Mouse (Mus musculus): ENCODE data around the gene Plekhj1. TPM values are rescaled to one million over a fixed set of nuclear protein-coding genes. Genes with fewer than 3 reads are reported as not detected.

The Plekhj1 gene
- polyA plus RNA-seq, 1 experiment, result 39.3 TPM

GRCm38 (mm10) chr10:80747410-80747809, 51.0 kb downstream of the Plekhj1 start:
- TF ChIP-seq CTCF (conservative IDR thresholded peaks at IDR 0.05; ENCODE audit: insufficient read depth, insufficient read length, low read depth, low read length) (peak; percentile 99), POLR2A (IDR thresholded peaks at IDR 0.05; ENCODE audit: low read depth, low read length) (no peak)

More at GRCm38 (mm10) chr10:80747410-80747809, 51.0 kb downstream of the Plekhj1 start:
- Histone ChIP-seq H3K27me3 (replicated peaks; ENCODE audit: control insufficient read depth, insufficient read depth, low read length) (no peaks in the 10 kb centered on the region), H3K36me3 (ENCODE audit: control insufficient read depth, insufficient read depth, low read length) (no peaks in the 10 kb centered on the region), H3K27ac (ENCODE audit: insufficient read depth, low read depth, low read length) (no peak overlapping the region), H3K4me3 (ENCODE audit: insufficient read depth, low read depth, low read length) (no peak overlapping the region), H3K4me1 (ENCODE audit: control insufficient read depth, insufficient read depth, low read length) (peaks cover 11% of the 10 kb centered on the region)
- WGBS, result 10% methylated on average over 3 of the region's 3 CpGs
- peak; percentile 83 for DNase-seq

Other genes with a start within 250 kb of the Plekhj1 start
- 28.7 and 37.9 TPM in 2 replicates for gene Rexo1, start 237.1 kb downstream of the Plekhj1 start, polyA plus RNA-seq (2012; rRNA removed)
- gene Klf16, start 221.3 kb downstream of the Plekhj1 start, polyA plus RNA-seq (2012; rRNA removed), result 8.7 and 10.7 TPM in 2 replicates
- gene Abhd17a, start 208.3 kb downstream of the Plekhj1 start, polyA plus RNA-seq (2012; rRNA removed), result 175 and 221 TPM in 2 replicates
- 96.0 and 98.2 TPM in 2 replicates for gene Scamp4, start 195.8 kb downstream of the Plekhj1 start, polyA plus RNA-seq (2012; rRNA removed)
- 3.4 and 4.4 TPM in 2 replicates for gene Adat3, start 195.7 kb downstream of the Plekhj1 start, polyA plus RNA-seq (2012; rRNA removed)
- 0.91 and 1.6 TPM in 2 replicates for gene Gm49322, start 192.6 kb downstream of the Plekhj1 start, polyA plus RNA-seq (2012; rRNA removed)
- gene Csnk1g2, start 175.8 kb downstream of the Plekhj1 start, polyA plus RNA-seq (2012; rRNA removed), result 166 and 193 TPM in 2 replicates
- gene Btbd2, start 141.6 kb downstream of the Plekhj1 start, polyA plus RNA-seq (2012; rRNA removed), result 77.7 and 80.7 TPM in 2 replicates
- 163 and 210 TPM in 2 replicates for gene Mknk2, start 120.5 kb downstream of the Plekhj1 start, polyA plus RNA-seq (2012; rRNA removed)
- gene Mob3a, start 96.6 kb downstream of the Plekhj1 start, polyA plus RNA-seq (2012; rRNA removed), result 14.3 and 19.5 TPM in 2 replicates
- gene Izumo4, start 96.4 kb downstream of the Plekhj1 start, polyA plus RNA-seq (2012; rRNA removed), result 36.8 and 39.5 TPM in 2 replicates
- gene Ap3d1, start 56.4 kb downstream of the Plekhj1 start, polyA plus RNA-seq (2012; rRNA removed), result 87.7 and 105 TPM in 2 replicates
- gene Dot1l, start 43.4 kb downstream of the Plekhj1 start, polyA plus RNA-seq (2012; rRNA removed), result 18.4 and 19.5 TPM in 2 replicates
- 22.6 and 23.1 TPM in 2 replicates for gene Sf3a2, start 428 bp downstream of the Plekhj1 start, polyA plus RNA-seq (2012; rRNA removed)
- 0.17 and 0.23 TPM in 2 replicates for gene Amh, start 6.6 kb upstream of the Plekhj1 start, polyA plus RNA-seq (2012; rRNA removed)
- 0.20 and 3.2 TPM in 2 replicates for gene Jsrp1, start 14.9 kb upstream of the Plekhj1 start, polyA plus RNA-seq (2012; rRNA removed)
- gene Oaz1, start 28.0 kb upstream of the Plekhj1 start, polyA plus RNA-seq (2012; rRNA removed), result 1,045 and 1,074 TPM in 2 replicates
- 0.03 and 0.09 TPM in 2 replicates for gene Lingo3, start 45.4 kb upstream of the Plekhj1 start, polyA plus RNA-seq (2012; rRNA removed)
- gene Lsm7, start 56.6 kb upstream of the Plekhj1 start, polyA plus RNA-seq (2012; rRNA removed), result 79.0 and 98.1 TPM in 2 replicates
- 58.2 and 88.0 TPM in 2 replicates for gene Sppl2b, start 56.6 kb upstream of the Plekhj1 start, polyA plus RNA-seq (2012; rRNA removed)
- gene Tmprss9, start 73.2 kb upstream of the Plekhj1 start, polyA plus RNA-seq (2012; rRNA removed), result 0.33 and 0.52 TPM in 2 replicates
- 375 and 474 TPM in 2 replicates for gene Timm13, start 102.3 kb upstream of the Plekhj1 start, polyA plus RNA-seq (2012; rRNA removed)
- gene Lmnb2, start 119.6 kb upstream of the Plekhj1 start, polyA plus RNA-seq (2012; rRNA removed), result 8.5 and 10.1 TPM in 2 replicates
- gene Gadd45b, start 131.4 kb upstream of the Plekhj1 start, polyA plus RNA-seq (2012; rRNA removed), result 10.1 and 11.3 TPM in 2 replicates
- gene Gng7, start 216.3 kb upstream of the Plekhj1 start, polyA plus RNA-seq (2012; rRNA removed), result 1.9 and 2.0 TPM in 2 replicates
- 0.04 and 0.25 TPM in 2 replicates for gene Diras1, start 227.0 kb upstream of the Plekhj1 start, polyA plus RNA-seq (2012; rRNA removed)
- gene Slc39a3, start 238.8 kb upstream of the Plekhj1 start, polyA plus RNA-seq (2012; rRNA removed), result 37.5 and 39.6 TPM in 2 replicates